Mouse (Mus musculus): ENCODE measurements at regions not wholly inside any gene's neighbourhood (a gene's known extent, or its start where the extent isn't known, plus 50 kb on each side); places are given as distances from the start of the nearest gene placed in this dataset.
"Not testable (repeated sequence)": the region's sequence is repeated elsewhere in the genome, so short reads cannot be mapped to it uniquely, and the experiment has no call there.

DNA sequence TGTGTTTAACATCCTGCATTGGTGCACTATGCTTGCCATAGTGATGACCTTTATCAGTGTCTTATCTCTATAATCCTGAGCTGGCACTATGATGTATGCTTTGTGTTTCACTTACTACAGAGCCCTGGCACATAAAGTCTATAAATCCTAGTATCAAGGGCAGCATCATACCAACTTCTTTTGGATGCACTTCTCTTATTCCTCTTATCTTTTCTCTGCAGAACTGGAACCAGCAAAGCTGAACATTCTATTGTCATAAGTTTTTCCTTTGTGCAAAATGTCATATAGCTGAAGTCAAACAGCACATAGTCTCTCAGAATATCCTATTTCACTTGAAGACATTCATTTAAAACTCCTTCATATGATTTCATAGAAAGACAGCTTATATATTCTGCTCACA lies 563.3 kb upstream of the Foxg1 start:
- Histone ChIP-seq H3K4me1 (no peaks in the 10 kb centered on the region), H3K36me3 (replicated peaks) (no peaks in the 10 kb centered on the region)

DNA sequence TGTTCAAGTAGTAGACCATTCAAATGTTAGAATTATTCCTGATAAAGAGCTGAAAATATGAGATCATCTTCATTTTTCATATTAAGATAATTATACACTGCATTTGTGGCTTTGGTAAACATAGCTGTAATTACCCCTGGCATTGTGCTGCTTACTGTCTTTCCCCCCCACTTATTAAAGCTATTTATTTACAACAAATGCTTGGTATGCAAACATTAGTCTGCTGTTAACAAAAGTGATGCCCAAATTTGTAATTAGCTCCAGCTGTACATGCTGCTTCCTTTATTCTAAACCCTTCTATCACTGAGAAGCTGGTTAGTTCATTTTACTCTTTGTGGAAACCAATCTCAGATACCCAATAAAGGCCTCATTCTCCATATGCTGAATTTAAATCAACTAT lies 562.3 kb upstream of the Foxg1 start:
- Histone ChIP-seq H3K9ac (no peak overlapping the region), H3K9me3 (no peaks in the 10 kb centered on the region), H3K36me3 (replicated peaks) (no peaks in the 10 kb centered on the region), H3K27ac (no peak overlapping the region), H3K4me3 (no peak overlapping the region), H3K27me3 (replicated peaks) (no peaks in the 10 kb centered on the region), H3K4me1 (no peaks in the 10 kb centered on the region), H3K4me2 (no peak overlapping the region)
- no peak for ATAC-seq (replicated peaks)

More for the DNA sequence above, 563.3 kb upstream of the Foxg1 start:
- Histone ChIP-seq H3K27me3 (replicated peaks) (no peaks in the 10 kb centered on the region), H3K9ac (no peak overlapping the region), H3K27ac (no peak overlapping the region), H3K9me3 (no peaks in the 10 kb centered on the region), H3K4me2 (no peak overlapping the region), H3K4me3 (no peak overlapping the region)
- no peak for ATAC-seq (replicated peaks)

DNA sequence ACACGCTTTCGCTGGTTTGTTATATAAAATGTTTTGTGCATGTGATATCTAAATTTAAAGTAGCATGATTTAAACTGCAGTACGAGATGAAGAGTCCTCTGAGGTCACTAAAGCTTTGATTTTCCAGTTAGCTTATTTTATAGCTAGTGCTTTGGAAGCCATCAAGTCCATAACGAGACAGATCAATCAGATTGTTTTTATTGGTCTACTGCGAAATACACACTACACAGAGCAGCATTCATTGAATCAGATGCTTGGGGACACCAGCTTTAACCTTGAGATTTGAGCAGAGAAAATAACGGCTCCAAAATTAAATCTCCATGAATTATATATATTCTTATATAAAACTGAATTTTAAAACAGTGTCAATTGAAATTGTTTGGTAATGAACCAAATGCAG lies 556.2 kb upstream of the Foxg1 start:
- H3K27ac ChIP-seq = no peak overlapping the region
- ATAC-seq (replicated peaks) = no peak
- WGBS = 66% methylated on average over 6 of the region's 6 CpGs
- H3K27me3 ChIP-seq (replicated peaks) = no peaks in the 10 kb centered on the region
- H3K4me2 ChIP-seq = no peak overlapping the region
- no peak overlapping the region for H3K9ac ChIP-seq
- no peak overlapping the region for H3K4me3 ChIP-seq
- no peaks in the 10 kb centered on the region for H3K9me3 ChIP-seq
- no peaks in the 10 kb centered on the region for H3K36me3 ChIP-seq (replicated peaks)
- no peaks in the 10 kb centered on the region for H3K4me1 ChIP-seq

DNA sequence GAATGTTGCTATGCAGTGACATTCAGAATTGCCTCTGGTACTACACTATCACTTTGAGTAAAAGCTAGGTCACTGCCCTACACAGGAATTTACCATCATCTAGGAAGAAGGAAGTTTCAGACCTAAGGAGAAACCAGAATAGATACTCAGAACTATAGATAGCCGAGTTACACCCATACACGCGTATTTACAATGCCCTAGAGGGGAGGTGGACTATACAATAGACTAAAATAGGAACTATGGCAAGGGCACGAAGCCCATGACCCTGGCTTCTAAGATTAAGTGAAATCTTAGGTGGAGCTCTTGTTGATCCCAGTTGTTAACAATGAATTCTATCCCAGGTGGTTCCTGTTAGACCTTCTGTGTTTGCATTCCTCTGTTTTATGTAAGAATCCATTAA lies 529.1 kb upstream of the Foxg1 start:
- not testable (repeated sequence) for H3K36me3 ChIP-seq (replicated peaks); ATAC-seq (replicated peaks); H3K4me3 ChIP-seq; H3K4me1 ChIP-seq; H3K27me3 ChIP-seq (replicated peaks); H3K27ac ChIP-seq; H3K4me2 ChIP-seq; H3K9ac ChIP-seq; H3K9me3 ChIP-seq
- 83% methylated on average over 4 of the region's 4 CpGs for WGBS

DNA sequence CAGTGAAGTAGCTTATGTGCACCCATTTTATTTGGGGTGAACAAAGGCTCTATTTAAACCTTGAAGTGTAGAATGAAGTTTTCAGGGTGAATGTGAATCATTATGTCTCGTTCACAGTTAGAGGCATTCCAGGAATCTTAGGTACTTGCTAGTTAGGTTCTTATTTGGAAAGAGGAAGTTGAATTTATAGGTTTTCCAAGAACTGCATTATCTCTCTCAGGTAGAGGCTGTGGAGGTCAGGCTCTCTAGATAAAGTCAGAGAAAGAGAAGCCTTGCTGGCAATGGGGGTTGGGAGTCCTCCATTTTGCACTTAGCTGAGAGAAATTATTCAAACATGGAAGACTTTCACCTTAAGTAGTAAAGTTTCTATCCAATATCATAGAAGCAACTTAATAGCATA lies 528.4 kb upstream of the Foxg1 start:
- Histone ChIP-seq H3K27ac (no peak overlapping the region), H3K4me3 (no peak overlapping the region), H3K9ac (no peak overlapping the region), H3K4me2 (no peak overlapping the region), H3K36me3 (replicated peaks) (no peaks in the 10 kb centered on the region), H3K27me3 (replicated peaks) (no peaks in the 10 kb centered on the region), H3K4me1 (no peaks in the 10 kb centered on the region), H3K9me3 (no peaks in the 10 kb centered on the region)
- ATAC-seq (replicated peaks) = no peak
- 82% methylated on average over 1 of the region's 1 CpGs for WGBS

DNA sequence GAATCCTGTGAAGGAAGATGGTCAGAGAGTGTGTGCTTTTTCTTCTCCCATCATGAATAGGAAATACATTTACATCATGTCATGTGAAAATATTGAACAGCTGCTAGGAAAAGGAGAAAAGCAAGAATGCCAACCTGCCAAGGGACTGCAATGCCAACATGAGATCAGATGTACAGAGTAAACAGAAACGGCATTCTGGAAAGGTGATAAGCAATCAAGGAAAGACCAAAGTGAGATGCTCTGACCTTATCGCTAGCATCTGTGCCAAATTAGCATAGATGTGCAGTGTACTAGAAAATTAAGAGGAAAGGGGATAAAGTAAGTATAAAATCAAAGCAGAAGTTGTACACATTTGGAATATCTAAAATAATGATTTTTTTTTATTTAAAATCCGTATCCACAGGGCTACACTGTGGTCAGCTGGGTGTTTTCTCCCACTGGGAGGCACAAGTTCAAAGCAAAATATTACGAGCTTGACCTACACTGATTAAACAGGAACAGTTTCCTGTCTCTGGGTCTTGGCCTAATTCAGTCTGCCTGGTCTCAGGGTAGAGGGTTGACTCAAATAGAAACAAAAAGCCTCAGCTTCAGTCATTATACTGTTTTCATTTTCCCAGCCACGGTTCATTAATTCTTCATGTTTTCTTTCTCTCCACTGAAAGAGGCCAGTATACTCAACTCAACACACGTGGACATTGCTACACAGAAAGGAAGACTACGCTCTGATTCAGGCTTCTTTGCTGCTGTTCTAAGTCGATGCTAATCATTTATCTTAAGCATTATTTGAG lies 504.0 kb upstream of the Foxg1 start:
- Histone ChIP-seq H3K4me1 (peaks cover 8% of the 10 kb centered on the region; the same call in 1 of the 2 replicates), H3K4me3 (no peak overlapping the region), H3K9me3 (no peaks in the 10 kb centered on the region), H3K27ac (no peak overlapping the region), H3K4me2 (no peak overlapping the region), H3K36me3 (replicated peaks) (no peaks in the 10 kb centered on the region), H3K9ac (no peak overlapping the region), H3K27me3 (replicated peaks) (no peaks in the 10 kb centered on the region)
- 41% methylated on average over 8 of the region's 8 CpGs for WGBS
- ATAC-seq (replicated peaks) = 0 out of 2 replicates have a peak, but pooled peaks have one; percentile 48

Data from midbrain, embryonic 15.5 days (tissue).